Mouse (Mus musculus) natural killer cell, adult 2 months (primary cell): ENCODE results near the gene Dnaaf2.

Source experiments
- DNase-seq, 2 experiments: peaks; one replicate each; pipeline ENCODE4 v3.0.0; 2022; ENCODE audit warnings: low spot score in 2 of 2

The Dnaaf2 gene

GRCm38 (mm10) chr12:69198164-69198535, at the start of gene Dnaaf2:
Gene Dnaaf2 (minus strand): TSS chr12:69198429.
- peak; percentile 59 to 65 for DNase-seq

DNA sequence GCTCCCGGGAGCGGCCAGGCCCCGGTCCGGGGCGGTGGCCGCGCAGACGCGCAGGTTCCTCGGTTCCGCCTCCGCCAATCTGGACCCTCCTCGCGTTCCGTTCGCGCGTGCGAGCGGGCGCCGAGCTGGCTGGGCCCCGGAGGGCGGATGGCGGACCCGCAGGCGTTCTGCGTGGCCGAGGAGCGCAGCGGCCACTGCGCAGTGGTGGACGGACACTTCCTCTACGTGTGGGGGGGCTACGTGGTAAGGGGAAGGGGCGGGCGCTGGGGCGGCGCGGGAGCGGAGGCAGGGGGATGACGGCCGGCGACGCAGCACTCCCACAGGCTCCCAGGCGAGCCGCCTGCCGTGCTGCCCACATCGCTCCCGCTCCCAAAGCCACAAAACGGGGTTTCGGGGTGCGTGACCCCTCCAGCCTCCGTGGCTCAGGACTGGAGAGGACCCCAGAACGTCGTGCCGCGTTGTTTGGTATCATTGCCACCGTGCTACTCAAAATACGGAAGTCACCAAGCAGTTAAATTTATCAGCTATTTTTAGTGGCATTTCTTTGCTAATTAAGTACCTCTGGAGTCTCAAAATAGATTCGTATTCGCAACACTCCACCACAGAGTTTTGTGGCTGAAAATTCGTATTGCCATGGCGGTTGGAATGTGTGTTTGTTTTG, 43.7 kb upstream of the Dnaaf2 start:
- peak; percentile 26 to 31 for DNase-seq

DNA sequence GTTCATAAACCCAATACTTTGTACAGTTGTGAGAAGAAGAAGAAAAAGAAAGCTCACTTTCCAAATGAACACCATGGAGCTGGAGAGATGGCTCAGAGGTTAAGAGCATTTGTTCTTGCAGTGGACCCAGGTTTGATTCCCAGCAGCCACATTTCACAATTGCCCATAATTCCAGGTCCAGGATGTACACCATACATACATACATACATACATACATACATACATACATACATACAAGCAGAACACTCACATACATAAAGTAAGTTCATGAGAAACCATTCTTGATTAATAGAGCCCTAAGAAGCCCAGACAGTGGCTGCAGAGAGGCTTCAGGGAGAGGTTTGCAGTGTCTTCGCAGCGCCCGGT, 43.2 kb upstream of the Dnaaf2 start:
- DNase-seq, result no peak

GRCm38 (mm10) chr12:69240876-69241275, 42.6 kb upstream of the Dnaaf2 start, which contains the start of gene Klhdc1:
Gene Klhdc1 (plus strand): TSS chr12:69241176.
- DNase-seq, result no peak

DNA sequence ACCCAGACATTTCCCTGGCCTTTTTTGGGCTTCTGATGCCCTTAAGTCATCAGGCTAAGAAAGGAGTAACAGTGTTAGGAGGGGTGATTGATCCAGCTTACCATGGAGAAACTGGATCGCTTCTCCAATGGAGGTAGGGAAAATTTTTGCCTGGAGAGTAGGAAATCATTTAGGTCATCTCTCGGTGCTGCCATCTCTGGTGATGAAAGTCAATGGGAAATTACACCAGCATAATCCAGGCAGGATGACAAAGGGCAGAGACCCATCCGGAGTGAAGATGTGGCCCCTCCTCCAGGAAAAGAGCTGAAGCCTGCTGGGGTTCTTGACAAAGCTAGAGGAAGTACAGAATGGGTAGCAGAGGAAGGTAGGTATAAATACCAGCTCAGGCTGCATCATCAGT, 40.1 kb upstream of the Dnaaf2 start:
- no peak for DNase-seq

DNA sequence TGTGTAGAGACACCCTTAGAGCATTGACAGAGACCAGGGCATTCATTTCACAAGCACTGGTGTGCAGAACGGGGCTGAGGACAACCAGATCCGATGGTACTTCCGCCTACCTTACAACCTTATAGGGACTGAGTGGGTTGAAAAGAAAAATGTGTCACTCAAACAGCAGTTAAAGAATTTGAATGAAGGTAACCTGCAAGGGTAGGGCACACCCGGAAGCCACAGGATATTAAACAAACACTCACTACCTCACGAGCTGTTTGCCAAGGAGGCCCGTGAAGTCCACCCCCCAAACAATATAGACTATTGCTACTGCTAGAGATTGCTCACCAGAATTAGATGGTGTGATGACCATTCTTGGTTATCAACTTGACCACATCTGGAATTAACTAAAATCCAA, 37.6 kb upstream of the Dnaaf2 start:
- no peak for DNase-seq

GRCm38 (mm10) chr12:69229251-69229650, 31.0 kb upstream of the Dnaaf2 start:
- DNase-seq, result peak; percentile 64 to 72

- peak; percentile 76 to 80 for DNase-seq
Observed at GRCm38 (mm10) chr12:69227776-69228466, 29.7 kb upstream of the Dnaaf2 start, which contains the start of gene Pole2. Gene Pole2 (minus strand): TSS chr12:69228195.

- DNase-seq, result no peak
Observed at GRCm38 (mm10) chr12:69220613-69221277, 22.5 kb upstream of the Dnaaf2 start.

GRCm38 (mm10) chr12:69216587-69216986, 18.4 kb upstream of the Dnaaf2 start:
- no peak for DNase-seq

DNA sequence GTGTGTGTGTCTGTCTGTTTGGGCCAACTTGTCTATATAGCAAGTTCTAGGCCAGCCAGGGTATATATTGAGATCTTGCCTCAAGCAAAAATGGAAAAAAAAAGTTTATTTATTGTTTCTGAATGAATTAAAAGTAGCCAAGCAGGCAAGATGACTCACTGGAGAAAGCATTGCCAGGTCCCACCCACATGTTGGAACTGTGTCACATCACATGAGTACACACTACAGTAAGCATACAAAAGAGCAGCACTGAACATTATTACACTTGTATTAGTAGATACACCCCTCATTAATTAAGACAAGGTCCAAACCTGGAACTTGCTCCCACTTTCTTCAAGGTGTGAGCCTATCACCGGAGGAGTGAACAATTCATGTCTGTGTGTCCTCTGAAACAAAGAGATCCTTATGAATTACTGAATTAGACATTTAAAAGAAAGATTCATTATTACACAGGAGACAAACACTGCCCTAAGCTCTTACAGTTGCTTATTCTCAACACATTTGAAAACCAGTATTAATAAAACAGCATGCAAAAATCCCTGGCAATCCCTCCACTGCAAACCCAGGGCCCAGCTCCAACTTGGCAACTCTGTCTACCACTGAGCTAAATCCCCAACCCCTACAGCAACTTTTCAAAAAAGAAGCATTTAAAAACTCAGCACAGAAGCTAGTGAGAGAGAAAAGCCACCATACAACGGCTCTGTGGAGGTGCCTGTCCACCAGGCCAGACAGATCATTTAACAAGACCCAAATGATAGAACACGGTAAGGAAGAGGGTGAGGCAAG, 17.0 kb upstream of the Dnaaf2 start:
- DNase-seq, result no peak

- DNase-seq, result no peak
Observed at GRCm38 (mm10) chr12:69214393-69214792, 16.2 kb upstream of the Dnaaf2 start.

- no peak for DNase-seq
Observed at GRCm38 (mm10) chr12:69213186-69213777, 15.1 kb upstream of the Dnaaf2 start.

GRCm38 (mm10) chr12:69211057-69211456, 12.8 kb upstream of the Dnaaf2 start:
- DNase-seq, result no peak

GRCm38 (mm10) chr12:69210056-69210979, 12.1 kb upstream of the Dnaaf2 start:
- no peak for DNase-seq

GRCm38 (mm10) chr12:69208520-69208919, 10.3 kb upstream of the Dnaaf2 start:
- DNase-seq, result no peak

DNA sequence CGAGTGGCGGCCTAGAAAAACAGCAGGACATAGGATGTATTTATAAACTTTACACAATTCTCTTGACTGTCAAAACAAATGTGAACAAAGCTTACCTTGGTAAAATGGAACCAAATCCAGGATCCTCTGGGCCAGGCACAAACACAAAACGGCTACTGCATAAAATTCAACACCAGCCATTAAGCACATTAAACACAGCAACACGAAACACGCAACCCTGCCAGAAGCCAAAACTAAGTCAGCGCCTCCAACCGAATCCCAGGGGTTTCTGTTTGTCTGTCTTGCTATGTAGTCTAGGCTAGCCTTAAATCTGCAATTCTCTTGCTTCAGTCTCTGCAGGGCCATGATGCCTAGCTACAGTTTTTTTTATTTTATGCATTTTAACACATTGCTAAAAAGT, 9.7 kb upstream of the Dnaaf2 start:
- DNase-seq, result no peak

- DNase-seq, result no peak
Observed at GRCm38 (mm10) chr12:69207396-69207795, 9.2 kb upstream of the Dnaaf2 start.

DNA sequence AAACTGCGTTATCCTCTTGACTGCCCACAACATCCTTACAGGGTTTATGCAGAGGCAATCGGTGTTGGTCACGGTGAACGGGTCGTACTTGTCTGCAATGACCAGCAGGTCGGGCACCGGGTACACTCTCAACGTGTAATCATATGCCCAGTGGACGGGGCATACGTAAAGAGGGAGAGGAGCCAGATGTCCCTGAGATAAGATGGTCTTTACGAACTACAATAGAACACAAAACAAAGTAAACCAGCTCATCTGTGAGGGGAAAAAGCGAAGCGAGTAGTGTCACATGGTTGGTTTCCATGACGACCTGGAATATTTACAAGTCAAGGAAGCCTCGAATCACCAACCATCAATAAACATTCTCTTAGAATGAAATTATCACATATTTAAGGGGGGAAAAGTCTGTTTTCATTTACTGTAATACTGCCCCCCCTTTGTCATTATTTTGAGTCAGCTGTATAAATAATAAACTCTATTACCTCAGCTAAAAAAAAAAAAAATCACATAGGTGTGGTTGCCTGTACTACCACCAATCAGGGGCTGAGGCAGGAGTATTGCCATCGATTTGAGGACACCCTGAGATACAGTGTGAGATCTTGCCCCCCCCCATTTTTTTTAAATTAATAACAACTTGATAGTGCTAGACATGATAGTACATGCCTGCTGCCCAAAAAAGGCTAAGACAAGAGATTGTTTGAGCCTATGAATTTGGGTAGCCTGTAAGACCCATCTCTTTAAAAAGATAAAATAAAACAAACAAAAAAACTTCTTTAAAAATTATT, 6.0 kb upstream of the Dnaaf2 start, which contains the start of gene Gm49384:
TSS of gene Gm49384 (minus strand) at position 216 of the 782 bp plus-strand sequence.
- DNase-seq, result no peak

DNA sequence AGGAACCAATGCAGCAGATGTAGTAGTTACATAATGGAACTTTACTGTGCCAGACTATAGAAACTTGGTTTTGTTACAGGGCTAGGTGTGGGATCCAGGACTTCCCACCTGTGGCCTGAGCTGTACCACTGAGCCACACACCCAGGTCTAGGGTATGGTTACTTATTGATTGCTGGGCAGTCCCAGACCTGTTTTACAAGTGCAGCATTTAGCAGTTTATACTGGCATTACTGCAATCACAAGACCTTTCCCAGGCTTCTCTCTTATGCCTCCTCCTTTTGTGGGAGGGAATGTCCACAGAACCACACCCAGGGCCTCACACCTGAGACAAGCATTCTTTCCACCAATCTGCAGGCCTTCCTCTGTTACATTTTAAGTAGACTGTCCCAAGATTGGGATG, 756 bp upstream of the Dnaaf2 start:
- DNase-seq, result no peak
